Mouse (Mus musculus): Measurements from ENCODE around the gene Nup88.

Gene Nup88

DNA sequence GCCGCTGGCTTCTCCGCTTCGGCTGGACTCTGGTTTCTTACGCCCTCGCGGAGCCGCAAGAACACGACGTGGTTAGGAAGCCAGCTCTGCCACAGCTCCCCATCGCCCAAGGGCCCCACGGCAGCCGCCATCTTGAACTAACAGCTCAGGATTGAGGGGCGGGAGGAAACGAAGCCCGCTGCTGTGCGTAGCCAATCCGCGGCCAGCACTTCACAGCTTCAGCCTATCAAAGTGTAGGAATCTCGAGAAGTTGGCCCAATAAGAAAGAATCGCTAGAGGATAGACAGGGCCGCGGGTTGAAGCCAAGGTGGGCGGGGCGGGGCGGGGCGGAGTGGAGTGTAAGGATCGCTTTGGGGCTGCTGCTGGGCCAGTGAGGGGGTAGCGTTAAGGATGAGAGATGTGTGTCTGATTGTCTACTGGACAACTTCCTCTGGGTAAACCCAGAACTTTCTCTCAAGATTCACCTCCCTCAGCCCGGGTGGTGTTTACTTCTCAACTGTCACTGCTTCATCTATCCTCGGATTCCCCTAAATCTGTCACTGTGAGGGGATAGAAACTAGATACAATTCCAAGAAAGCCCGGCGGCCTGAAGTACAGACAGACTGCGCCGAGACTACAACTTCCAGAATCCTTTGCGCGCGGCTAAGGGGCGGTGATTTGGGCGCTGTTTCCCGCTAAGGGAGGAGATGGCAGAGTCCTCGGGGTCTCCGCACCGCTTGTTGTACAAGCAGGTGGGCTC lies at the start of gene Nup88, which contains the start of gene Rpain:
Gene Nup88, minus strand, starts transcription at position 153 of the 739 bp plus-strand sequence.
Gene Rpain, plus strand, starts transcription at position 393 of the 739 bp plus-strand sequence.
- ATAC-seq (ENCODE audit: low TSS enrichment): peak; percentile 93

DNA sequence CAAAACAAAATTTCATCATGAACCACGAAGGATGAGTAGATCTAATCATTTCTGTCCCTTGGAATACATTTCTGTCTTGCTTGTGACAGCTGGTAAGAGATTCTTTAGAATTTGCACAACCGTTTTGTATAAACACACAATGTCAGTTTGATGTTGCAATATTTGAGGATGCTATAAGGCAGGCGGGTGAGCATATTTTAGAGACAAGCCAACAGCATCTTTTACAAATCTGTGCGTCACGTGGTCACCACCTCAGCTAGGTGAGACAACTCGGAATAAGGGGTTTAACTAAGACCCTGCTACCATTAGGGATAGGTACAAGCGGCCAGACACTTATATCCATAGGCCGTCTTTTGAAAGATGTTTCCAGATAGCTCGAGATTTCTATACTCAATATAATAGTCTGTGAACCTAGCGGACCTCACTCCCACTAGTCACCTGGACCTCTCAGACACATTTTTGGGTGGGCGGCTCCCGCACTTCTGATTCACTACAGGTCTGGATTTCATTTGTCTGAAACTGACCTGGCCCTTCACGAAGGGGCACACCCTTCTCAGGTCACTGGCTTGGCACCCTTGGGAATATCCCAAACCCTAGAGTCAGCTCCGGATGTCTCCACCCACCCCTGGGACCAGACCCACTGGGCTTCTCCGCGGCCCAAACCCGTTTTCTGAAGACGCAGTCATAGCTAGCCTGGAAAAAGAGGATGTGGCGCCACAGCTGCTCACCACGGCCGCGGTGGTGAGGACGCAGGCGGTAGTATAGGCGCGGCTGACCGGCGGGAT lies 48.8 kb upstream of the Nup88 start:
- ATAC-seq (ENCODE audit: low TSS enrichment): peak; percentile 11; the same call in 1 of the 2 replicates

DNA sequence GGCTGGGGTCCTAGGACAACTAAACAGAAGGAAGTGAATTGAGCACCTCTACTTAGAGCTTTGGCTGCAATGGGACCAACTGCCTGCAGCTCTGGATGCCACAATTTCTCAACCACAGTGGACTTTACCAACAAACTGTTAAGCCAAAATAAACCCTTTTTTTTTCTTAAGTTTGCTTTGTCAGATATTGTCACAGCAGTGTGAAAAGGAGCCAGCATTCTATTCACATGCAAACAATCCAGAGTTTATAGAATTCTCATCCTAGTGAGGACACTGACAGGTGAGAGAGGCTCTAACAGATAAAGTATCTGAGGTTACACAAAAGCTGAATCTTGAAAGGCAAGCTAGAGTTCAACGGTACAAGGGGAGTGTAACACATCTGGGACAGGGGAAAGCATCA lies 47.3 kb upstream of the Nup88 start:
- no peak for ATAC-seq (ENCODE audit: low TSS enrichment)

DNA sequence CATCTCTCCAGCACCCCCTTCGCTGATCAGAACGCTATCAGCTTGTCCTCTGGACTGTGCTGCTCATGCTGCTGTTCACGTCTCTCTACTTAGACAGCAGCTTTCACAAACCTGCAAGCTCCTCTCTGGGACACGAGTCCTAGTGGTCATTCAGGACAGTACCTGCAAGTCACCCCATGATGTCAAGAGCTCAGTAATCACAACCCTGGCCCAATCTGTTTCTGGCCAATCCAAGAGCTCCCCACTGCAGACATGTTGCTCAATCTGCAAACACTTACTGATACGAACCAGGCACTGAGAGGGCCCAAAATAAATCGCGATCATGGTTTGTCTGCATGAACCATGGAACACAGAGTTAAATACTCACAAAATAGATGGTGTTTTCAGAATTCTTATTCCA lies 43.0 kb upstream of the Nup88 start:
- ATAC-seq (ENCODE audit: low TSS enrichment): no peak

DNA sequence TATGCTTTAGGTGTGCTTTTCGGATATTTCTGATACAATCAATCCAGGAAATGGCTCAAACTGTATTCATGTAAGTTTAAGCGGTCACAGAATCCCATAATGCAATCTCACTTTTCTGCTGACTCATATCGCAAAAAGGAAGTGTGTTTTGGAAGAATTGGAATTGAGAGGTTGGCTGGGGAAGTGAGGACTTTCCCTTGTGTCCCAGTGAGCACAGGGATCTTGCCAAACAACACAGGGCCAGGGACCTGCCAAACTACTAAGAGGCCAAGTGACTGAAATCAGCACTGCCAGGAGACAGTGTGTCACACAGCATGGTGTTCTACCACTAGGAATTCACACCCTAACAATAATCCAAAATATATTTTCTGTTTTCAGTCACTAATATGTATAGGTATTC lies 38.5 kb upstream of the Nup88 start:
- ATAC-seq (ENCODE audit: low TSS enrichment): no peak

DNA sequence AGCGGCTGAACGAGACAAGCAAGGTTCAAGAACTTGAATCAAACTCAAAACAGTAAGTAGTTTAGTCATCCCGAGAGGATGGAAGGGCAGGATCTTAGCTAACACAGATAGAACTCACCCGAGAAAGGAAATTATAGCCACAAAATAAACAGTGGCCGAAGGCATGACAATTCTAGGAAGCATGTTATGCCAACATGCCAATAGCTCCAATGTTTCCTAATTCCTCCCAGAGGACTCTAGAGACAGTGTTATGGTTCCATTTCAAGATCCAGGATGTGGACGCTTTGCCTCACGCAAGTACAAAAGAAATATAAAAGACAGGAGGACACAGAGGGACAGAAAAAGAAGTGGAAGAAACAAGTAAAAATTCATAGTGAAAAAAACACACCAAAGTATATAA lies 38.1 kb upstream of the Nup88 start:
- ATAC-seq (ENCODE audit: low TSS enrichment): no peak

DNA sequence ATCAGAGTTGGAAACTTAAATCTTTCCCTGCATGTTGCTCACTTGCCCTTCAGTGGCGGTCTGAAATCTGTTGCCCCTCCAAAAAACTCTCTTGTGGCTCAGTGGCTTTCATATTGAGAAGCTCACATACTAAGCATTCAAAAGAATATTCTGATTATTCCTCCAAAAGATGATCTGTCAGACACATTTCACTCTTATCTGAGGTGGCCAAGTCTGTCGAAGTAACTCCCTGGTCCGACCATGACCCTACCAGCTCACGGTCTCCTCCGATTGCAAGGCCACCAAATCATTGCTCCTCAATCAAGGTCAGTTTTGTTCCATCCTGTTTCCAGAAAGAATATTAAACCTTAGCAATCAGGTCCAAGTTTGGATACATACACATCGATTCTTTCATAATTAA lies 37.3 kb upstream of the Nup88 start:
- no peak for ATAC-seq (ENCODE audit: low TSS enrichment)

DNA sequence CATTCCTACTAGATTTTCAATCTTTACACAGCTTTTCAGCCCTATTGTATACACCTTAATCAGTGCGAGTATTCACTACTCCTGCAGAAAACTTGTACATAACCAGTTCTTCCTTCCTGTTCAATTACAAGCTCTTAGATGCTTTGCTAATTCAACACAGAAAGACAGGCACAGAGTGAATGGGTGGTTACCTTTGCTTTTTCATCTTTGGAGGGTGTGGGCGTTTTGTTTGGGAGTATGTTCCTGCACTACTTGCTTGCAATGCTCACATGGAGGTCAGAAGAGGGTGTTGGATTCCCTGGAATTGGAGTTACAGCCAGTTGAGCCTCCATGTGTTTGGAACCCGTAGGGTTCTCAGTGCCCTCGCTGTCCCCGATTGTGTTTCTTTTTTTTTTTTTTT lies 35.3 kb upstream of the Nup88 start:
- no peak for ATAC-seq (ENCODE audit: low TSS enrichment)

DNA sequence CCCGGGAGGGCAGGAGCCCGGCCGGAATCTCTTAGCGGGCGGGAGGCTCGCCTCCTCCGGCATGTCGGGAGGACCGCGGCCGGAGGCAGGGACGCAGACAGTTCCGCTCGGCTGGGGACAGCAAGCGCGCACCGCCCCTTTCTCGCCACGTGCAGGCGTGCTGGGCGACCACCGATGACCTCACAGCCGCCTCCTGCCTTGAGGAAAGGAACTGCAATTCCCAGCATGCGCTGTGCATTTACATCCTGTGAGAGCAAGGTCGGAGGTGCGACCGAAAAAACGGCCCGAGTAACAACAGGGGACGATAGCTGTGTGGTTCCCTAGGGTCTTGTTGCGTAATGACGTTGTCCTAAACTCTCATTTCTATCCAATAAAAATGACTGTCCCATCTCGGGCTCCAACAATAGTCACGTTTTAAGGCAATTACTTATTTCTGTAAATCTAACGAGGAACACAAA lies 34.6 kb upstream of the Nup88 start, which contains the start of gene Dhx33:
Gene Dhx33, minus strand, starts transcription at position 122 of the 458 bp plus-strand sequence.
- ATAC-seq (ENCODE audit: low TSS enrichment): peak; percentile 96

DNA sequence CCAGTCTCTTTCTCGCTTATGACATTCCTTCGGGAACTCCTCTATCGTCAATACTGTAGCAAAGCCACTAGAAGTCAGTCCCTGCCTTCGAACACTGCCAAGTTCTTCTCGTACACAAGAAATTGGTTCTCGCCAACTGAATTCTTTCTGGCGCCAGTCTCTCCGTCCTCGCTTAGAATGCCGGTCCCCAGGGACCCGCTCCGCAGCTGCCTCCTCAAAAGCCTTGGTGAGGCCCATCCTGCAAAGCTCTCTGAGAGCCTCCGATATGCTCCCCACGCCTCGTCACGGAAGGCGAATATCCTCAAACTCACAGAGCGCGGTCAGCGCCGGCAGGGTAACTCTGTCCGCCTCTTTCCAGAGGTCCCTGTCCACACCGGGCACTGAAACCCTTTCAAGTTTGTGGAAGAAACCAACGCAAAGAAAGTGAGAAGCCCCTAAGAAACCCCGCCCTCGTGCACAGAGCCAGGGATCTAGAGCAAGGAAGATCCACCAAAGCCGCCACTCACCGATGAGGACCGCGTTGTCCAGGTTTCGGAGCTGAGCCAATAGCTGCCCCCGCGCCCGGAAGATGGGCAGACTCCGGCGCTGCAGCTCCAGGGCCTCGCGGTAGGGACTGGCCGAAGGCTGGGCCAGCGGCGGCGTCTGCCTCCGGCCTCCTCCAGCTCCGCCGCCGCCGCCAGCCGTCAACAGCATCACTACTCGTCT lies 34.0 kb upstream of the Nup88 start:
- ATAC-seq (ENCODE audit: low TSS enrichment): peak; percentile 45; the same call in 1 of the 2 replicates

DNA sequence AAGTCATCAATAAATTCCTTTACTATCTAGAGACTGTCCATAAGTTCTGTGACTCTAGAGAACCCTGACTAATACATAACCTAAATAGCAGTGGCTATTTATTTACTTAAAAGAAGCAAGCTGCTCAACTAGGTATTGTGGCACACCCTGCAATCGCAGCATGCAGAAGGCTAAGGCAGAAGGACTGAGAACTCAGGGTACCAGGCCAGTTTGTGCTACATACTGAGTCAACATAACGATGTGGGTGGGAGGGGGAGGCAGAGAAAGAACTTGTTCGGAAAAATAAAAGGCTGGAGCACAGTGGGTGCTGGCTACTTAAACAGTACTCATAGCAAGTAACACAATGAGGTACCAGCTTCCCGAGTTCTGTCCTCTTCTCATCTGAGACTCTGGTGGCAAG lies 31.4 kb upstream of the Nup88 start:
- ATAC-seq (ENCODE audit: low TSS enrichment): peak; percentile 22; the same call in 1 of the 2 replicates

DNA sequence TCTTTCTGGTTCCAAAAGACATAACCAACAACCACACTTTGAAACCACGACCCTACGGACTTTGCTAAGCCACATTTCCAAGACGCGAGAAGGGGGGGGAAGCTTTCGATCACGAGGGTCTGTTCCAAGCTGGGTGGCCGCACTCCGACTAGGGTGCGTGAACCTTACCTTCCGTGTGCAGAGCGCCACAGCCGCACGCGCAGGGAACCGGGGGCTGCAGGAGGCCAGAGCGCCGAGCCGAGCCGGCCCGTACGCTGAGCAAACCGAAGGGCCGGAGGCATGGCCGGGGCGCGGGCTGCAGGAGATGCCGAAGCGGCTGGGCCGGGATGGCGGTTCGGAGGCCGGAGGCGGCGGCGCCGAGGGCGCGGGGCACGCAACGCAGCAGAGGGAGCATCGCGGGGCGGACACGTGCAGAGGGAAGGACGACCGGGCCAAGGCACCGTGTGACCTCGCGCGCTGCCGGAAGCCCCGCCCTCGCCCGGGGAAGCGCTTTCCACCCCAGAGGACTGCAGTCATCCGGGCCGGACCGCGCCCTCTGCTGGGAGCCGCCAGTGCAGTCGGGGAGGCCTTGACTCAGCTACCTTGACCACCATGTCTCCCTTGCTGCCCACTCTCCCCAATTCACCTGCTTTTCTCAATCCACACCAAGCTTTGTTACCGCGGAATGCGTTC lies 12.9 kb upstream of the Nup88 start, which contains the start of gene C1qbp:
Gene C1qbp, minus strand, starts transcription at position 470 of the 672 bp plus-strand sequence.
- ATAC-seq (ENCODE audit: low TSS enrichment): peak; percentile 95

DNA sequence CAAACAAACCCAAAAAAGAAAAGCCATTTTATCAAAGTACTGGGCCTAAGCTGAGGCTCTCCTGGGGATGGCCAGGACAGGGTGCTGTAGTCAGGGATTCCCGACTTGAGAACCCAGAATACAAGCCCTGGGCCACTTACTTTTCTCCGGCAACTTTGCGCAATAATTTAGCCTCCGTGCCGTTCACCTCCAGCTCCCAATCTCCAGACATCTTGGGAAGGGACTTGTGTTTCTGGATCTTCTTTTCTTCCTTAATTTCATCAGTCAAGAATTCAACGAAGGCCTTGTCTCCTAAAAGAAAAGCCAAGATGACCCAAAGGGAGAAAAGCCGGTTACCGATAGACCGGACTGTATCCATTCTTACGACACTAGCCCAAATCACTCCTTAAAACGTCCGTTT lies 12.3 kb upstream of the Nup88 start:
- no peak for ATAC-seq (ENCODE audit: low TSS enrichment)

DNA sequence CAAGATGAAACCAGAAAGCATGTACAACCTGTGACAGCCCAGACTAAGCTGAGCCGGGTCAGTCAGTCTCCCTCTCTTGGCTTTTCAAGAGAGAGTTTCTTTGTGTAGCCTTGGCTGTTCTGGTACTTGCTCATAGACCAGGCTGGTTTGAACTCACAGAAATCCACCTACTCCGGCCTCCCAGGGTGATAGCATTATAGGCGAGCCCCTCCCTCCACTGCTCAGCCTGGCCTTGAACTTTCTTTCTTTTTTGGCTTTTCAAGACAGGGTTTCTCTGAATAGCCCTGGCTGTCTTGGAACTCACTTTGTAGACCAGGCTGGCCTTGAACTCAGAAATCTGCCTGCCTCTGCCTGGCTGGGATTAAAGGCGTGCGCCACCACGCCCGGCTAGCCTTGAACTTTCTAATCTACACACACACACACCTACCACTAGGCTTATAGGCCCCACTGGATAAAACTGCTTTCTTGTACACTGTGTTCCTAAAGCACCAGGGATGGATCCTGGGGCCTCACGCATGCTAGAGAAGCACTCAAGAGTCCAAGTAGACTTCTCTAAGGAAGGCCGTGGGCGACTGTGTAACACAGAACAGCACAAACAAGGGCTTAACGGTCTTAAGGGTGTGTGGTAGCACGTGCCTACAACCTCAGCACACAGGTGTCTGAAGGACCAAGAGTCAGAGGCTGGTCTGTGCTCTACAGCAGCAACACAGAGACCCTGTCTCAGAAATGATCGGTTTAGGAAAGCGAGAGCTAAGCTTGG lies 11.2 kb upstream of the Nup88 start:
- ATAC-seq (ENCODE audit: low TSS enrichment): no peak

DNA sequence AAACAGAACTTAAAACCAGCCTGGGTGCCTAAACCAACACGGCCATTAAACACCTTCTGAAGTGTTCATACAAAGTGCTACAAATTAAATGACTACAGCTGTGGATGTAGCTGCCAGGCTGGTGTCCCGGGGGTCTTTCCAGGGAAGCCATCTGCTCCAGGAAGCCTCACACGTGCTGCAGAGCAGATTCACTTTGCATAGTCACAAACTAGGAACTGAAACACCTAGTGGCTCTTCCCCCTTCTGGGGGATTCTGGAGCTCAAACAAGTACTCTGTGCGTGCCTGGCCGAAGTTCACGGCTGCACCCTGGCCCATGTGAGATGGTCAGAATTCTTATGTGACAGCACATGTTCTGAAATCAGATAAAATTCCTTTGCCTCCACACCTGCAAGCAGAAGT lies 10.5 kb upstream of the Nup88 start:
- ATAC-seq (ENCODE audit: low TSS enrichment): no peak

DNA sequence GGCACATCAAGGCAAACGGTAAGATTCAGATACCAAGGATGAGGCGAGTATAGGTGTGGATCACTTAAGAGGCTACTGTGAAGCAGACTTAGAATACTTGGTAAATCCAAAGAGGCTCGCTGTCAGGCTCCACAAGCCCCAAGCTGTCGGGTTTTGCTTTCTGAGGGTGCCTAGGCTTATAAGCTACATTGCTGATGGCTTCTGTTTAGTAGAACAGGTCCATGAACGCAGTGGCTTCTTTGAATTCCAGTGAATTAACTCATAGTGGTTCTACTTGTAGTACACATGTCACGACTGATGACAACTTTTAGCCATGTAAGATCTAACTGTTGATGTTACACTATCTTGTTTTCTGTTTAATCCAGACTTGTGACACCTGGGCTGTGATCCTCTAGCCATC lies 7.5 kb upstream of the Nup88 start:
- ATAC-seq (ENCODE audit: low TSS enrichment): no peak

DNA sequence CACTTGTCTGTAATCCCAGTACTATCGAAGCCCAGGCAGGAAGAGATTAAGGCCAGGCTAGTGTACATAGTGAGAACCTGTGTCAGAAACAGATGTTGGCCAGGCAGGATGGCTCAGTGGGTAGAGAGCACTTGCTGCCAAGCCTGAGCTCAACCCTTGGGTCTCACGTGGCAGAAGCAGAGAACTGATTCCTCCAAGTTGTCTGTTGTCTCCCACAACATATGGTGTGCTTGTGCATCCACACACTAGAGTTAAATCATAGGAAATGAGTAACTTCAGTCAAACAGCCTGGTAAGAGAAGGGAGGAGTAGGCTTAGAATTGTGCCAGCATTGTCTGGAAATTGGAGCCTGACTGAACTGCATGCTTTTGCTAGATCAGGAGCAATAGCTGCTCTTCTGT lies 5.4 kb upstream of the Nup88 start:
- ATAC-seq (ENCODE audit: low TSS enrichment): no peak

DNA sequence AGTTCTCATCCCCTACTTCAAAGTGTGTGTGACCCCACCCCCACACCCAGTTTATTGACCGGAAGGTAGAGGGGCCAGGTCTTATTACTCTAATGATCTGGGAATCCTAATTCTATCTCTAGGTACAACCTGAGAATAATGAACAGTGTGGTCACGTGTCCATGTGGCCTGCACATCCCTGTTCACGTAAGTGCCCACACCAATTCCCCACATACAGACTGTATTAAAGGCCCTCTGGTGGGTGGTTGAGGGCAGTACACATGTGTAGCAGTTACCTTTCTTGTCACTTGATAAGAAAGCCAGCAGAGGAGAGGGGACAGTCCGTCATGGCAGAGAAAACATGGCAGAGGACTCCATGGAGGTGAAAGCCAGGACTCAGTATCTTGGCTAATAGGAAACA lies 4.2 kb upstream of the Nup88 start:
- no peak for ATAC-seq (ENCODE audit: low TSS enrichment)

DNA sequence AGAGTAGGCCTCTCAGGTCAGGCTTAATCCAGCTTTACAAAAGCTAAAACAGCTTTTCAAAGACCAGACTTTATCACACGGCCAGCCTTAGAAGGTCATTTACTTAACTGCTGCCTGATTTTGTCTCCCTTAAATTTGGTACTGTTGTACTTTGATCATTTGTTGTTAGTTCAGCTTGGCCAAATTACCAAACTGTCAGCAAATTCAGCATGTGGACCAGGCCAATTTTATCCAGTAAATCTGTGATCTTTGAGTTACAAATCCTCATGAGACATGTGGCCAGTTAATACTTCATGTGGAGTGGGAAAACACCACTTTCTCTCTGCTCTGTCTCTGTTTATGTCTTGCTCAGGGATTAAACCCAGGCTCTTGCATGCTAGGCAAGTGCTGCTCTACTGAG lies 2.8 kb upstream of the Nup88 start:
- ATAC-seq (ENCODE audit: low TSS enrichment): no peak

DNA sequence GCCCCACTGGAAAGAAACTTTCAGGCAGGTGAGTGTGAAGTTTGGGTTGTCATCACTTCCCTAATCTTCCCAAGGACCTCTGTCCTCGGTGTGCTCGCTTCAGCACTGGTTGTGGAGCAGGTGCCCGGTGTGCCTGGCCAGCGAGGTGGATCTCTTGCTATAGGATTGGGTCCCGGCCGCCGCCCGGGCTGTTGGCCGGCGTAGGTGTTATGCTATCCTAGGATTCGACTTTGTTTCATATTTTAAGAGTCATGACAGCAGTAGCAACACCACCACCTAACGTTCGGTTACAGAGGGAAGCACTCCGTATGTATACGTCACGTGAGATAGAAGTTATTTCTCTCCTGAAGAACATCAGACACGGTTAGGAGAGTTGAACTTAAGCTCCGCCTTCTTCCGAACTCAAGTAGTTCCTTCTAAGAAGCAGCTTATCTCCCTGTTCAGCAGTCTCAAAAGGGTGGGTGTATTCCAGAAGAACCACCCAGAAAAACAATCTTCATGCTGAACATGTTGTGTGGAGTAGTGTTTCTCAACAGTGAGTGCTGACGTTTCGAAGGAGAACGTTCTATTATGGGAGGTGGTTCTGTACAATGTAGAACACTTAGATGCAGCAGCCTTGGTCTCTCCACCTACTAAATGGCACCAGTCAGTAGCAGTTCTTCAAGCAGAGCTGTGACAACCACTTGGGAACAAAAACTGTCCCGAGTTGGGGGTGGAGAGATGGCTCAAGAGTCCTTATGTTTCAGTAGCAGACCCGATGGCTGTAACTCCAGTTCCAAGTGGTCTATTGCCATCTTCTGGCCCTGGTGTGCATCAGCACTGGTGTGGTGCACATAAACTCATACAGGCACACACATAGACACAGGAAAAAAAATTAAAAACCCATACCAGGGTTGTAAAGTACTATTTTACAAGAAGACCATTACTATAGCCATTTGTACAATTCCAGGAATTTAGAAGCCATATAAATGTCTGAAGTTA lies 1.1 kb upstream of the Nup88 start:
- ATAC-seq (ENCODE audit: low TSS enrichment): peak; percentile 33; the same call in 1 of the 2 replicates

Data from frontal cortex, adult (tissue).